Mouse (Mus musculus): Measurements from ENCODE around the gene Mob4.

GRCm38 (mm10) chr1:55186592-55187210 lies 55.7 kb downstream of the Mob4 start:
- TF ChIP-seq CTCF (IDR thresholded peaks at IDR 0.05; ENCODE audit: extremely low read depth, insufficient read depth, low read length) (no peak), POLR2A (IDR thresholded peaks at IDR 0.05; ENCODE audit: extremely low read depth, insufficient read depth, low read length) (no peak)

All from cortical plate, adult 2 months (tissue).